Mouse (Mus musculus): ENCODE data around the gene Ly6g5c.

Gene Ly6g5c

DNA sequence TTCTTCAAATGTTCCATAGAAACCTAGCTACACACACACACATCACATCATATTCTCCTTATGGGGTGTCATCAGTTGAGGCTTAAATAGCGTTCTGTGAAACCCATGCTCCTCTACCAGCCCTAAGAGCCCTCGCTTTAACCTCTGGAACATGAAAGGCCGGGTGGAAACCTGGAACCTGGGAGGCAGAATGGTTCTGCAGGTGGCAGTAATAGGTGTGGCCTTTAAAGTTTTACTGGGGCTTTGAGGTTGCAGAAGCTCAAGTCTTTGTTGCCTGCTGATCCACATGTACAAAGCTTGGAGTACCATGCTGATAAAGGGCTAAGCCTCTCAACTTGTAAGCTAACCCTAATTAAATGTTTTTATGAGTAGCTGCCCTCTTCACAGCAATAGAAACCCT lies 39.3 kb downstream of the Ly6g5c start:
- no peak for DNase-seq

DNA sequence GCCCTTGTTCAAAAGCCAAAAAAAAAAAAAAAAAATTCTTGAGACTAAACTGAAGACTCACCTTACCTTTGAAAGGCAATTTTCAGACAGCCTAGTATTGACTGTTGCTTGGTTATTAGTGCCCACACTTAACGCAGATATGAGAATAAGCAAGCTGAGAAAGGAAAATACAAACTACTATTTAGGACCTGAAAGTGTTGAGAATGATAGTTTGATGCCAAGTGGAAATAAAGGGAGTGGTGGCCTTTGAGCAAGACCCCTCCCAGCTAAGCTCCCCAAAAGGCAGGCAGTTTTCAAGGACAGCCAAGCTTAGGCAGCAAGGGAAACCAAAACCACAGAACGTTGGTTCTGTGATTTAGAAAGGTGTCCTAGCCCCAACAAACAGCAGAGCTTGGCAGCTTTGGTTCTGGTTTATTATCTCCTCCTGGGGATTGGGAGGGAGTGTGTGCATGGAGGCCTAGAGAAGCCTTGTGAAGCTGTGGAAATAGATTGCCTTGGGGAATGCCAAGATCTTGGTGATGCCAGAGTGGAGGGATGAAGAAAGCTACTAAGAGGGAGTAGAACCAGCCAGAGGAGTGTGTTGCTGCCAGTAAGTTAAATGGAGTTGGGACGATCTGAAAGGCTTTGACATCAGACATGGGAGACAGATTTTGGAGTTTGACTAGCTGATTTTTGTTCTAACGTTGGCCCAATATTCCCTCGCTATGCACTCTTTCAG lies 40.0 kb downstream of the Ly6g5c start:
- no peak for DNase-seq

DNA sequence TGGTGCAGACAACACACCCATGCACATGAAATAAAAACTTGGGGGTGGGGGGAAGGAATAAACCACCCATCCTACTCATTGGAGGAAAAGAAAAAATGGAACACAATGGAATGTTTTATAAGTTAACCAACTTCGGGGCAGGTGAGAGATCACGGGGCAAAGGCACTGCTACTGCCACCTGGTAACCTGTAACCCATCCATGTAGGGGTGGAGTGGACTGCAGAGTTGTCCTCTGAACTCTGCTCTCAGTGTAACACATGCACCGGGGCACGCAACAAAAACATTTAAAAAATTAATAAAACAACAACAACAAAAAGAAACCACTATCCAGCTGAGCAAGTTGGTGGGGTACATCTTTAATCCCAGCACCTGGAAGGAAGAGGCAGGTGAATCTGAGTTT lies 44.0 kb downstream of the Ly6g5c start:
- DNase-seq, result no peak

DNA sequence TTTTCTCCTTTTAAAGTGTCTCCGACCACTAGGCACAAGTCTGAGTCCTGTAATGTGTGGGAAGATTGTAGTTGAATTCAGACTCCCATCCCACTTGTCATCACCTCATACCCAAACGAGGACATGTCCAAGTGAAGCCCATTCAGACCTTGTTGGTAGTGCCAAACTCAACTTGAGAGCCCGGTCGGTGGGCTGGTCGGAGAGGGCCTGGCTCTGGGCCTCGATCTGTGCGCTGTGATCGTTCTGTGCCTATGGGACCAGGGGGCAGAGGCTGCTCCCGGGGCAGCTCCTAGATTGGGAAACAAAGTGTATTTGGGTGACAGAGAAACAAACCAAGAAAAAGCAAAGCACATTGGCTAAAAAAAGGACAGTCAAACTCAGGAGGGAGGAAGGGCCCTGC lies 45.0 kb downstream of the Ly6g5c start:
- DNase-seq, result no peak

DNA sequence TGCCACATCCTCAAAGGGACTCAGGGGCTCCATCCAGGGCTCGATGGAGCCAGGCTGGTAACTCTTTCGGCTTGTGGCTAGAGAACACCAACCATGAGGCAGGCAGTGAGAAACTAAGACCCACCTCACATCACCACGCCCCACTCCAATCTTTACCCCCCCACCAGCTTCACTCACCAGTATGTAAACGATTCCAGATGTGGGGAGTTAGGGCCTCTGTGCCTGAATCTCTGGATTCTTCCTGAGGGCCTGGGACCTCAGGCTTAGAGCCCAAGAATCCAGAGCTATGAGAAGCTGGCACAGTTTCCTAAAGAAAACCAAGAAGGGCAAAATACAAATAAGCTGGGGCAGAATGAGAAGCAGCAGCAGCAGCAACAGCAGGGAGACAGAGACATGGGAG lies 45.9 kb downstream of the Ly6g5c start:
- DNase-seq, result no peak

DNA sequence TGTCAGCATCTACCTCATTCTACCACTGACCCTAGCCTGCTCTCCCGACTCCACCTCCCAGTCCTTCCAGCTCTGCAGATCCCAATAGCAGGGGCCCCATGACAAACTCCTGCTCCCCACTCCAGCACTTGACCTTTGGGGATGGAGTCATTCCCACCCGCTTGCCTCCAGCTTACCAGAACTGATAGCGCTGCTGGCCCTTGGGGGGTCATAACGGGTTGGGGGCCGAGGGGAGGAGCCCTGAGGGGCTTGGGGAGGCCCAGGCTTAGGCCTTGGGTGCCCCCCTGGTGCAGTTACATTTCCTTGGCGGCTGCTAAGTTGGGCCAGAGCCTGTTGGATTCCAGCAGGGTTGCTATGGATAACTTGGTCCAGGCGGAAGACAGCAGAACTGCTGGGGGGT lies 46.5 kb downstream of the Ly6g5c start:
- no peak for DNase-seq

DNA sequence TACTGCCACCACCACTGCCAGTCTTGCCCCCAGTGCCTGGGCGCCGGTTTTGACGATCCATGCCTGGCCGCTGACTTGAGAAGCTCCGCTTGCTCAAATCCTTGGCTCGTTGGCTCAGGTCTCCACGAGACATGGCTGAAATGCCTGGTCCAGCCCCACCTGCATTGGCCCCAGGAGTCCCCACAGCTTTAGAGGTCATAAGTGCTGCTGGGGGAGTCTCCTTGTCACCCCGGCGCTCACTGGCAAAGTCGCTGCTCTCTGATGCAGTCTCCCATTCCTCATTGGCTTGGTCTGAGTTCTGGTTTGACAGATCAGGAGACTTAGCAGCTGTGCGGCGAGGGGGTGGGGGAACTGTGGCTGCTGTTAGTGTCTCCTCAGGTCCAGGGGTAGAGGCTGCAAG lies 47.4 kb downstream of the Ly6g5c start:
- DNase-seq, result no peak

DNA sequence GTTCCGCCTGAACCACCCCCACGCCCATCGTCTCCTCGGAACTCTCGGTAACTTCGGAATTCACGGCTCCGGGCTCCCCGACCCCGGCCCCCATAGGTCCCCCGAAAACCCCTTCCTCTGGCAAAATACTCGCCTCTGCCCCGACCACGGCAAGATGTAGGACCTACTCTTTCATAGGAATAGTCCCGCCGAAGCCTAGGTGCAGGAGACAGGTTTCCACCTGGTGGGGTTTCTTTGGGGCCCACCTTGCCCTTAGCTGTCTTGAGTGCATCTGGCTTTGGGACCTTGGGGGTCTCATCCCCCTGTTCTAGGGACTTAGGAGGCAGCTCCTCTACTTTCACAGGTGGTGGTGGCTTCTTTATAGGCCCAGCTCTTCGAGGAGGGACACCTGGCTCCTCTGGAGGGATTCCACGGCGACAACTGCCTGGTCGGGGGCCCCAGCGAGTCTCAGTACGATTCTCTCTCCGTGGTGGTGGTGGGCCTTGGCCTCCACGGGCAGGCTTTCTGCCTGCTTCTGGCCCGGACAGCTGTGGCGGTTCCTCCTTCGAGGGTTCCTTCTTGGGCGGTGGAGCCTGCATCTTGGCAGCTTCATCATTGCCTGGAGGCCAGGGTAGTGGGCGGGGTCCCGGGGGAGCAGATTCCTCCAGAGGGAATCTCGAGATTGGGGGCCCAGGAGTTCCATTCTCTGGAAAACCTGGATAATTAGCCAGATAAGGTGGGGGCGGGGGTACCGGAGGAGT lies 48.6 kb downstream of the Ly6g5c start:
- DNase-seq, result no peak

DNA sequence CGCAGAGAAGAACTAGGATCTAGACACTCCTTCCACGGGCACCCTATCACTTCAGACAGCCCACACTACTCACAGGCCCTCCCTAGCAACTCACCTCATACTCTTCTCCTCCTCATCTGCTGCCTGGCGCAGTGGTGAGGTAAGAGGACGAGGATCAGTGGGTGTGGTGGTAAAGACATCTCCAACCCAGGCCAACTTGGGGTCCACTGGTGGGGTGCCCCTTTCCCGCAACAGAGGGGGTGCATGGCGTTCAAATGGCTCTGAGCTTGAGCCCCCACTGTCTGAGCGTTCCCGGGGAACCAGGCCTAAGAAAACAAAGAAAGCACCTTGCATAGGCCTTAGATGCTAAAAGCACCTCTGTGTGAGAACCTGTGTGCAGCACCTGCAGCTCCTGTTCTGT lies 49.2 kb downstream of the Ly6g5c start:
- DNase-seq, result no peak

DNA sequence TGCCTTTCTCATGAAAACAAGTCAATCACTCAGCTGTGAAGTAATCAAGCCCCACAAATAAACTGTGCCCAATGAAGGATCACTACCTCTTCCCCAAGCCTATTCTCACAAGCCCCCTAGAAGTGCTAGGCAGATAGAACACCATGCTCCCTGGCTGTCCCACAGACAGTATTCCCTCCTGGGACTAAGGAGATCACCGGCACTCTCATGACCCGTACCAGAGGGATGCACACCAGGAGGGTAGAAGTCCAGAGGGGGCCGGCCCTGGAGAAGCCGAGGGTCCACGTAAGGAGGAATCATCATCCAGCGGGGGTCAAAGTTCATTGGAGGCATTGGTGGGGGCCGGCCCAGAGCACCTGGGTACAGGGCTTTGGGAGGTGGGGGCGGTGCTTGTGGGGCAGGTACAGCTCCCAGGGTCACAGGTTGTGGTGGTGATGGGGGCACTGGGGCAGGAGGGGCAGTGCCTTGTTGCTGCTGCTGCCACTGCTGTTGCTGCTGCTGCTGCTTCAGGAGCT lies 49.6 kb downstream of the Ly6g5c start:
- DNase-seq, result no peak

DNA sequence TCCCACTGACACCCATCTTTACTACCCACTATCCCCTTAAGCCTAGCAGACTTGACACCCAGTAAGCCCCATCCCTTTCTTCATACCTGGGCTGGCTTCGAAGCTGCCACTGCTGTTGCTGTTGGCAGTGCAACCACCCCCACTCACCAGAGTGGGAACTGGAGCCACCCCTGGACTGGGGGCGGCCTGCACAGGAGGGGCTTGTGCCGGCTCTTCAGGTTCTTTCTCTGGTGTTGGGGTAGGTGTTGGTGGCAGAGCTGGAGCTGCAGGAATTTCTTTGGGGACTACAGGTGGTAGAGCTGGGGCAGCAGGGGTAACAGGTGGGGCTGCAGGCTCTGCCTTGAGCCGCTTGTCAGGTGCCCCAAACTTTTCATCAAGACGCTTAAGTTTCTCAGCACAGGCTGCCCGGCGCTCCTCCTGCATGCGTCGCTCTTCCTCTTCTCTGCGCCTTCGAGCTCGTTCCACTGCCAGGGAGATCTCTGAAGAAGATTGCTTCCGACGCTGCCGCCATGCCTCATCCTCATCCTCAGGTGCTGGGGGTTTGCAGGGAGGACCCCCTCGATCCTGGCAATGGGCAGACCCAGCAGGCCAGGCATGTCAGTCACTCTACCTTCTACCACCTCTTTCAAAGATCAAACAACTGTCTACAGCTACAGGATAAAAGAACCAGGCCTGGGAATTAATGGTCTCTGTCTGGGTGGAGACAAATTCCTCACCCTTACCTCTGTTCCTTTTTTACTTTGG lies 50.9 kb downstream of the Ly6g5c start:
- DNase-seq, result no peak

DNA sequence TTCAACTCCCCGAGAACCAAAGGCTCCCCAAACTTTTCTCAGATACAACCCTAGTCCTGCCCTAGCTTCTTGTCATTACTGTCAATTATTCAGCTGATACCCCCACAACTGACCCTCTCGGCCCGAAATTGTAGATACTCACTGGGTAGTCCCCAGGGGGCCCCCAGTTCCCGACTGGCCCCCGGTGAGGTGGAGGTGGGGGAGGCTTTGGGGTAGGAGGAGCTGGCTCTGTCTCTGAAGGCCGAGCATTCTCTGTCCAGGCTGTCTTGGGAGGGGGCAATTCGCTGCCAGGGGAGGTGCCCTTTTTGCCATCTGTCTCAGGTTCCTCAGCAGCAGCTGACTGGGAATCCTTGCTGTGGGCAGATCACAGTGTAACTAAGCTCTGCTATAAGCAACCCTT lies 51.6 kb downstream of the Ly6g5c start:
- DNase-seq, result no peak

DNA sequence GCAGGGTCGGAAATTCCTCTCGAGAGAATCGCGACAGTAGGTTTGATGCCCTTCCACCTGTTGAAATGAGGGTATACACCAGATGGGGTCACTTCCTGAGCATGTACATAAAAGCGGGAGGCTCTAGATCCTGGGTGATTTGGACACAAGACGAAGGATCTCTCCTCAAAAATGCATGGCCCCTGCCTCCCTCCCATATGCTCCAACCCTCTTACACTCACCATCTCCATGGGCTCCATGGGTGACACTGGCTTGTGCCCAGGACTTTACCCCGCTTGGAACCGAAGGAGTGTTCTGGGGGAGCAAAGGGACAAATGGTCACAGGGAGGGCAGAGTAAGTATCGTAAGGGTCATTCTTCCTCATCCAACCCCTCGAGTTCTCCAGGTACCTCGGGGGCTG lies 53.3 kb downstream of the Ly6g5c start:
- DNase-seq, result no peak
